Mouse (Mus musculus): ENCODE results near the gene Zzef1. TPM values are rescaled to one million over a fixed set of nuclear protein-coding genes. Genes with fewer than 3 reads are reported as not detected.

Gene Zzef1
- polyA plus RNA-seq, 1 experiment from 2014 or later = 10.5 TPM

GRCm38 (mm10) chr11:72852122-72852521 lies 56.1 kb downstream of the Zzef1 start:
- no peaks in the 10 kb centered on the region for H3K9me3 ChIP-seq
- no peaks in the 10 kb centered on the region for H3K27me3 ChIP-seq (replicated peaks)
- peaks cover 33% of the 10 kb centered on the region for H3K36me3 ChIP-seq
- no peak overlapping the region for H3K4me3 ChIP-seq (replicated peaks)
- no peaks in the 10 kb centered on the region for H3K4me1 ChIP-seq (replicated peaks)
- WGBS = 98% methylated on average over 1 of the region's 1 CpGs
- H3K4me2 ChIP-seq (replicated peaks) = no peak overlapping the region
- no peak overlapping the region for H3K27ac ChIP-seq
- no peak for ATAC-seq
- no peak overlapping the region for H3K9ac ChIP-seq

DNA sequence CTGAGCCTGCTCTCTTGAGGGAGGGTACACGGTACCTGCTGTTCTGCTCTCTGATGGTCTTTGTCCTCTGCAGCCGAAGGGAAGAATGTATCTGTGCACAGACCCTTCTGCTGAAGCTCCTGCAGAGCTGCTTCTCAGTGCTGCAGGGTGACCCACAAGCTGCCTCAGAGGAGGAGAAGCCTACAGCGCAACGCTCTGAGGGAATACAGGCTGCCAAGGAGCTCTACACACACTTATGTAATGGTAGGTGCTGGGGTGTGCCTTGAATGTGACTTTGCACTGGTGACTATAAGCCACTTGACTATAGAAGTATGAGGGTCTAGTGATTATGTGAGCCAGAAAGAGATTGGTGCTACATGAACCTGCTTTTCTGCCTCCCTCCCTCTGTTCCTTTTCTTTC lies 57.1 kb downstream of the Zzef1 start:
- Histone ChIP-seq H3K27ac (no peak overlapping the region), H3K9me3 (no peaks in the 10 kb centered on the region), H3K27me3 (replicated peaks) (no peaks in the 10 kb centered on the region), H3K9ac (no peak overlapping the region), H3K4me2 (replicated peaks) (no peak overlapping the region), H3K36me3 (peaks cover 35% of the 10 kb centered on the region), H3K4me3 (replicated peaks) (no peak overlapping the region), H3K4me1 (replicated peaks) (no peaks in the 10 kb centered on the region)
- ATAC-seq = no peak
- WGBS = 95% methylated on average over 4 of the region's 4 CpGs

DNA sequence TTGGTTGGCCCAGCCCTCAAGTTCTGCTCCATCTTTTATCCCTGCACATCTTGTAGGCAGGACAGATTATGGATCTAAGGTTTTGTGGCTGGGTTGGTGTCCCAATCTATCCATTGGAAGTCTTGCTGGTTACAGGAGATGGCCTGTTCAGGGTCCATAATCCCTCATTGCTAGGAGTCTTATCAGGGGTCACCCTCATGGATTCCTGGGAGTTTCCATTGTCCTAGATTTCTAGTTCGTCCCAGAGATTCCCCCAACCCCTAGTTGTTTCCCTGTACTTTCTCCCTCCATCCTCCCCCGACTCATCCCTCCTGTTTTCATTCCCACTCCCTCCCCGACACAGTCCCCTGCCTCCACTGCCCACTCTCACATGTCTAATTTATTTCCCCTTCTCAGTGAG lies 58.2 kb downstream of the Zzef1 start:
- H3K36me3 ChIP-seq = peaks cover 28% of the 10 kb centered on the region
- H3K4me2 ChIP-seq (replicated peaks) = no peak overlapping the region
- no peaks in the 10 kb centered on the region for H3K4me1 ChIP-seq (replicated peaks)
- H3K27ac ChIP-seq = no peak overlapping the region
- H3K4me3 ChIP-seq (replicated peaks) = no peak overlapping the region
- no peak for ATAC-seq
- H3K27me3 ChIP-seq (replicated peaks) = no peaks in the 10 kb centered on the region
- no peaks in the 10 kb centered on the region for H3K9me3 ChIP-seq
- H3K9ac ChIP-seq = no peak overlapping the region
- WGBS = 87% methylated on average over 3 of the region's 3 CpGs

DNA sequence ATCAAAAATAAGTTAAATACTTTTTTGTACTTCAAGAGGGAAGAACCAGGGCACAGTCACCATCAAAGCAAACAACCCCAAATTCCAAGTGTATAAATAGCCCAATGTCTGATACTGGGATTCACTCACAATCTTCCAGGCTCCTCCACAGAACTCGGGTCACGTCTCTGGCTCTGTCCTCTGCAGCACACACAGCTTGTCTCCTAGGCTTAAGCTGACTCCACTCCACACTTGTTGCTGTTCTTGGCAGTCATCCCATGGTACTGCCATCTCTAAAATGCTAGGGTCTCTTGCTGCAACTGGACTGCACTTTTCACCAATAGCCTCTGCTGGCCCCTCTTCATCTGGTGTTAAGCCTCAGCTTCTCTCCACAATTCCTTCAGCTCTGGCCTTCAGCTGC lies 60.7 kb downstream of the Zzef1 start:
- H3K27me3 ChIP-seq (replicated peaks) = no peaks in the 10 kb centered on the region
- no peak overlapping the region for H3K4me3 ChIP-seq (replicated peaks)
- no peak overlapping the region for H3K4me2 ChIP-seq (replicated peaks)
- no peak overlapping the region for H3K27ac ChIP-seq
- peaks cover 33% of the 10 kb centered on the region for H3K36me3 ChIP-seq
- 87% methylated on average over 2 of the region's 2 CpGs for whole genome bisulfite sequencing
- H3K9me3 ChIP-seq = no peaks in the 10 kb centered on the region
- no peak overlapping the region for H3K9ac ChIP-seq
- H3K4me1 ChIP-seq (replicated peaks) = no peaks in the 10 kb centered on the region
- no peak for ATAC-seq

DNA sequence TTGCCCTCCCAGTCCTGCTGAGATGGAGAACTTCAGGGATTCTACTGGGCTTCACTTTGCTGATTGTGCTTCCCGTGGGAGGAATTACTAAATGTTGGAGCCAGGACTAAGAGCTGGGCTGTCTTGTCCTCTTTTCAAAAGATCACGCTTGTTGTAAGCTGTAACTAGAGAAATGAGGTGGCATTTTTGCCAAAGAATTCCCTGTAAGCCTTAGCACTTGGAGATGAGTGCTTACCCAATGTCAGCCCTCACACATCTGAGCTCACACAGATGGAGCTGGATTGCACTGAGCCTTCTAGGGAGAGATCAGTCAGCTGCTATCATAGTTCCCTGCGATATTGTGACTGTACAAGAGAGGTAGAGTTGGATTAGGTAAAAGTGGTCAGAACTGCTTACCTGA lies 65.2 kb downstream of the Zzef1 start:
- Histone ChIP-seq H3K4me3 (replicated peaks) (no peak overlapping the region), H3K27me3 (replicated peaks) (no peaks in the 10 kb centered on the region), H3K4me1 (replicated peaks) (no peaks in the 10 kb centered on the region), H3K27ac (no peak overlapping the region), H3K4me2 (replicated peaks) (no peak overlapping the region), H3K36me3 (peaks cover 33% of the 10 kb centered on the region), H3K9ac (no peak overlapping the region), H3K9me3 (no peaks in the 10 kb centered on the region)
- ATAC-seq = no peak
- WGBS = 92% methylated on average over 3 of the region's 3 CpGs

GRCm38 (mm10) chr11:72866446-72866845 lies 70.4 kb downstream of the Zzef1 start:
- Histone ChIP-seq H3K4me1 (replicated peaks) (no peaks in the 10 kb centered on the region), H3K9ac (no peak overlapping the region), H3K27ac (no peak overlapping the region), H3K36me3 (peaks cover 22% of the 10 kb centered on the region), H3K27me3 (replicated peaks) (no peaks in the 10 kb centered on the region), H3K9me3 (no peaks in the 10 kb centered on the region), H3K4me2 (replicated peaks) (no peak overlapping the region), H3K4me3 (replicated peaks) (no peak overlapping the region)
- 87% methylated on average over 7 of the region's 7 CpGs for WGBS
- ATAC-seq = no peak

GRCm38 (mm10) chr11:72872061-72872460 lies 76.0 kb downstream of the Zzef1 start:
- no peak for ATAC-seq
- Histone ChIP-seq H3K27me3 (replicated peaks) (no peaks in the 10 kb centered on the region), H3K4me2 (replicated peaks) (no peak overlapping the region), H3K9ac (no peak overlapping the region), H3K9me3 (no peaks in the 10 kb centered on the region), H3K27ac (no peak overlapping the region), H3K4me1 (replicated peaks) (no peaks in the 10 kb centered on the region), H3K4me3 (replicated peaks) (no peak overlapping the region), H3K36me3 (peaks cover 17% of the 10 kb centered on the region)
- WGBS = 75% methylated on average over 1 of the region's 1 CpGs

- ATAC-seq = no peak
- peaks cover 26% of the 10 kb centered on the region for H3K36me3 ChIP-seq
- no peak overlapping the region for H3K9ac ChIP-seq
- no peak overlapping the region for H3K27ac ChIP-seq
- no peaks in the 10 kb centered on the region for H3K4me1 ChIP-seq (replicated peaks)
- no peak overlapping the region for H3K4me3 ChIP-seq (replicated peaks)
- H3K27me3 ChIP-seq (replicated peaks) = no peaks in the 10 kb centered on the region
- H3K4me2 ChIP-seq (replicated peaks) = no peak overlapping the region
- no peaks in the 10 kb centered on the region for H3K9me3 ChIP-seq
- WGBS = 80% methylated on average over 1 of the region's 1 CpGs
These were observed 96.6 kb downstream of the Zzef1 start for GRCm38 (mm10) chr11:72892623-72893022.

GRCm38 (mm10) chr11:72908391-72908790 lies 112.4 kb downstream of the Zzef1 start:
- no peaks in the 10 kb centered on the region for H3K9me3 ChIP-seq
- WGBS = 85% methylated on average over 4 of the region's 4 CpGs
- peaks cover 10% of the 10 kb centered on the region for H3K36me3 ChIP-seq
- no peak for ATAC-seq
- H3K27me3 ChIP-seq (replicated peaks) = no peaks in the 10 kb centered on the region
- H3K9ac ChIP-seq = no peak overlapping the region
- no peaks in the 10 kb centered on the region for H3K4me1 ChIP-seq (replicated peaks)
- no peak overlapping the region for H3K27ac ChIP-seq
- H3K4me2 ChIP-seq (replicated peaks) = no peak overlapping the region
- H3K4me3 ChIP-seq (replicated peaks) = no peak overlapping the region

DNA sequence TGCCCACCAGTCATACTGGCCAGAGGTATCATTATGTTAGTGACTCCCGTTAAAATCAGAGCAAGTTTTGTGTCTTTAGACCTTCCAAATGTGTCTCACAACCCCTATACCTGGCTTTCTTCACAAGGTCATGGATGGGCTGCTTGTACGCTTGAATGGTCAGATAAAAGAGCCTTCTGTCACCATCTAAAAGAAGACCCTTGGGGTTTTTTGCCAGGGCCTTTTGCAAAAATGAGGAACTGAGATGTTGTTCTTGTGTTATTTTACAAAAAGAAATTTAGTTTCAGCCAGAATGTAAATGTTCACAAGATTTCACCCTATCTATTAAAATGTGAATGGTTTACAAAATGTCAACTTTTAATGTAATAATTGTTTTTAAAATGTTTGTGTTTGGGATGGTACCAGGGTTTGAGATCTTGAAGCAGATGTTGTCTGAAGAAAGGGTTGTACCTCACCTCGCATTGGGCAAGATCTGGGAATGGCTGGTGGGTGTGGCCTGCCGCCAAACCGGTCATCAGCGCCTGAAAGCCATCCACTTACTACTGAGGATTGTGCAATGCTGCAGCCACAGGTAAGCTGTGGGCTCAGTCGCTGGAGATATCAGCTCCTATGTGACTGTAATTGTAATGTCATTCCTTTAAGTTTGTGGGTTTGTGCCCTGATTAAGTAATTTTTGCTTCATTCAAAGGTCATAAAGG lies 121.4 kb downstream of the Zzef1 start:
- Histone ChIP-seq H3K27me3 (replicated peaks) (no peaks in the 10 kb centered on the region), H3K9me3 (no peaks in the 10 kb centered on the region), H3K4me2 (replicated peaks) (no peak overlapping the region), H3K4me1 (replicated peaks) (no peaks in the 10 kb centered on the region), H3K4me3 (replicated peaks) (no peak overlapping the region), H3K27ac (no peak overlapping the region), H3K36me3 (peaks cover 33% of the 10 kb centered on the region), H3K9ac (no peak overlapping the region)
- WGBS = 69% methylated on average over 7 of the region's 7 CpGs
- peak; percentile 69 for ATAC-seq

DNA sequence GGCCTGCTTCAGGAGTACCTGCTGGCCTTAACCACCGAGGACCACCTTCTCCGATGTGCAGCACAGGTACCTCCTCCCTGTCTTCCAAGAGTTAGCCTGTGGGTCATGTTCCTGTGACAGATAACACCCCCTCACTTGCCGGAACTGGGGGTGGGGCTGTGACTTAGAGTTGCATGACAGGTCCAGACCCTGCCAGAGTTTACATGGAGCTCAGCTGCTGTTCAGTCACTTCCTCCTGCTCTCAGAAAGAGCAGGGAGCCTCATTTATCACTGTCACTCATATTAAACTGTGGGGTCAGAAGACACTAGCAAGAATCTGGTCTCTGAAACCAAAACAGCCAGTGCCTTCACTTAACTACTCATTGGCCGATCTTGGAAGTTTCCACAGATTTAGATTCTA lies 127.1 kb downstream of the Zzef1 start:
- Histone ChIP-seq H3K4me1 (replicated peaks) (peaks cover 33% of the 10 kb centered on the region), H3K27me3 (replicated peaks) (no peaks in the 10 kb centered on the region), H3K27ac (no peak overlapping the region), H3K4me3 (replicated peaks) (no peak overlapping the region), H3K4me2 (replicated peaks) (no peak overlapping the region), H3K9me3 (no peaks in the 10 kb centered on the region), H3K9ac (no peak overlapping the region), H3K36me3 (peaks cover 16% of the 10 kb centered on the region)
- WGBS = 29% methylated on average over 4 of the region's 4 CpGs
- peak; percentile 58 for ATAC-seq

GRCm38 (mm10) chr11:72924458-72924857 lies 128.4 kb downstream of the Zzef1 start:
- no peak overlapping the region for H3K4me3 ChIP-seq (replicated peaks)
- WGBS = 48% methylated on average over 1 of the region's 1 CpGs
- no peak overlapping the region for H3K4me2 ChIP-seq (replicated peaks)
- H3K4me1 ChIP-seq (replicated peaks) = peaks cover 33% of the 10 kb centered on the region
- H3K27me3 ChIP-seq (replicated peaks) = no peaks in the 10 kb centered on the region
- no peaks in the 10 kb centered on the region for H3K9me3 ChIP-seq
- peak overlapping the region; percentile 36; the same call in 1 of the 2 replicates for H3K27ac ChIP-seq
- ATAC-seq = peak; percentile 23; the same call in 1 of the 2 replicates
- peaks cover 16% of the 10 kb centered on the region for H3K36me3 ChIP-seq
- no peak overlapping the region for H3K9ac ChIP-seq

DNA sequence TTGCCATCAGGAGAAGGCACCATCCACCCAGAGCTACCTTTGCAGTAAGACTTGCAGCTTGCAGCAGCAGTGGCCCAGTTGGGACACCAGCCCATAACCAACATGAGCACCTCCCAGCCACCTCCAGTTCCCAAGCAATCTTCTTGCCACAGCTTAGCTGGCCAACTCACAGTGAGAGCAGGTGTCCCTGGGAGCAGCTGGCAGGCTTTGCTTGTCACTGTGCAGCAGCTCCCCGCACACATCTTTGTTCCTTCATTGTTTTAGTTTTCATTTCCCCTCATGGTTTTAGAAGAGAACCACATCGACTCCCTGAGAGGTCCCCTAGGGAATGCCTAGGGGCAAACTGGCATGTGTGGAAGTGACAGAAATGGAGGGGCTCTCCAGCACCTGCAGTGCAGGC lies 129.0 kb downstream of the Zzef1 start:
- no peaks in the 10 kb centered on the region for H3K27me3 ChIP-seq (replicated peaks)
- no peak overlapping the region for H3K9ac ChIP-seq
- H3K9me3 ChIP-seq = no peaks in the 10 kb centered on the region
- H3K4me3 ChIP-seq (replicated peaks) = no peak overlapping the region
- 0 out of 2 replicates have a peak overlapping the region, but pooled peaks have one; percentile 13 for H3K27ac ChIP-seq
- peaks cover 16% of the 10 kb centered on the region for H3K36me3 ChIP-seq
- H3K4me2 ChIP-seq (replicated peaks) = no peak overlapping the region
- no peak for ATAC-seq
- 47% methylated on average over 2 of the region's 2 CpGs for WGBS
- peaks cover 33% of the 10 kb centered on the region for H3K4me1 ChIP-seq (replicated peaks)

Data from intestine, embryonic 15.5 days (tissue).